Mouse (Mus musculus): ENCODE data around the gene Spef2.

DNA sequence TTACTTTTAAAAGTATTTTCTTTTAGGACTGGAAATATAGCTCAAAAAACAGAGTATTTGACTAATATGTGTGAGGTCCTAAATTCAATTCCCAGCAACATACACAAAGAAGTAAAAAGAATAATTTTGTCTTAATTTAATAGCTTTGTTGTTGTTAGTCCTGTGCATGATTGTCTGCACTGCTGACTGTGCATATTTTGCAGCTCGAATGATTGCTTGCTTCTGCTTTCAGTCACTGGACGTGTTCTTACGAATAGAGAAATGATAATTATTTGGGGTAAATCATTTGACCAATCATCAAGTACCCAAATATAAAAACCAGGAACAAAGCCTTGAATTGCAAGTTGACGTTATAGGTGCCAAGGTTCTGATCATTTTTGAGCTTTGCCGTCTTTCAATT, 57.8 kb downstream of the Spef2 start:
- no peak for TF ChIP-seq TCF3 (IDR thresholded peaks at IDR 0.05; ENCODE audit: insufficient read length, low read depth)
- no peak for TF ChIP-seq POLR2AphosphoS2 (IDR thresholded peaks at IDR 0.05; ENCODE audit: insufficient read length, low read depth)
- TF ChIP-seq MAX (IDR thresholded peaks at IDR 0.05; ENCODE audit: low read depth), result no peak

Measured in myocyte (in vitro differentiated cells).